Mouse (Mus musculus): ENCODE measurements around the gene Pde8b. TPM values are rescaled to one million over a fixed set of nuclear protein-coding genes. Genes with fewer than 3 reads are reported as not detected.

Gene Pde8b
- polyA plus RNA-seq, 1 experiment from 2014 or later, result 3.7 TPM

Other genes with a start within 250 kb of the Pde8b start
- gene Zbed3, start 73.3 kb upstream of the Pde8b start, polyA plus RNA-seq (2016; fragmentation: Nextera tagmentation; extraction: Ambion mirVana), result 67.8 and 68.1 TPM in 2 replicates
- 52.4 and 54.2 TPM in 2 replicates for gene Aggf1, start 125.0 kb upstream of the Pde8b start, polyA plus RNA-seq (2016; fragmentation: Nextera tagmentation; extraction: Ambion mirVana)
- 0.41 and 0.65 TPM in 2 replicates for gene Crhbp, start 194.6 kb upstream of the Pde8b start, polyA plus RNA-seq (2016; fragmentation: Nextera tagmentation; extraction: Ambion mirVana)
- 1.7 and 5.0 TPM in 2 replicates for gene S100z, start 228.4 kb upstream of the Pde8b start, polyA plus RNA-seq (2016; fragmentation: Nextera tagmentation; extraction: Ambion mirVana)